In the genomic region with DNA sequence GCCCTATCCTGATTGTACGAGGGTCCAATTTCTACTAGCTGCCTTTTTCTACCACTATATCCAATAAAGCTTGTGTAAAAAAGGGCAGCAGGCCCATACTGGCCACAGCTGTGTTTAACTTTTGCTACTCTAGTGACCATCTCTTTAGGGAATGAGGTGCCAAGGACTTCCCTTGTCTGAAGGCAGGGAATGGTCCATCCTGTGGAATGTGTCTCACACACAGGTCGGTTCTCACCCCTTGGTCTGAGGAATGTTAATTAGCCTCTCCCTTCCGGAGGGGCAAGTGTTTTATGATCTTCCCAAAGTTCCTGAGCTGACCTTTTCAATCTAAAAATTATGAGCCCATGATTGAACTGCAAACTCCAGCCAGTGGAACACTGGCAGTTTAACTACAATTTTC, we compare ENCODE assay signal across 24 mouse cellular contexts.
DNase-seq lines count a peak whose midpoint lies in the region; ATAC-seq and TF ChIP-seq lines count a peak whose summit lies in the region.
"Had no signal": no experiment of that assay in that cellular context is flagged by ENCODE, and none has a peak within 500 bp of the region (broad histone marks: within the 10 kb centered on the region; RNA-seq: fewer than 3 reads in every experiment).

No protein-coding gene starts in this region.

- no peak overlapping the region for H3K9ac ChIP-seq in kidney, embryonic 15.5 days
- H3K9ac ChIP-seq in kidney, embryonic 16.5 days (replicated peaks; ENCODE audit: low read length) = no peak overlapping the region
- H3K9ac ChIP-seq in hindbrain, postnatal 0 days (replicated peaks; ENCODE audit: low read length) = no peak overlapping the region
- H3K9ac ChIP-seq: embryonic facial prominence, embryonic 13.5 days; forebrain, embryonic 12.5 days; heart, embryonic 13.5 days; hindbrain, embryonic 12.5 days; intestine, embryonic 15.5 days had no signal

- 12% methylated on average over 3 of the region's 3 CpGs for WGBS in kidney, embryonic 15.5 days
- WGBS in kidney, embryonic 16.5 days = 17% methylated on average over 3 of the region's 3 CpGs
- 85% methylated on average over 3 of the region's 3 CpGs for WGBS in hindbrain, postnatal 0 days

- H3K36me3 ChIP-seq in kidney, embryonic 15.5 days = no peaks in the 10 kb centered on the region
- no peaks in the 10 kb centered on the region for H3K36me3 ChIP-seq in kidney, embryonic 16.5 days (ENCODE audit: insufficient read depth, low read length)
- no peaks in the 10 kb centered on the region for H3K36me3 ChIP-seq in hindbrain, postnatal 0 days (ENCODE audit: insufficient read depth, low read length)
- H3K36me3 ChIP-seq: embryonic facial prominence, embryonic 13.5 days; forebrain, embryonic 12.5 days; heart, embryonic 13.5 days; hindbrain, embryonic 12.5 days; intestine, embryonic 15.5 days had no signal

- intact Hi-C loops in heart, postnatal 25 days (cut with DNase I) = no loop called here

- no peak overlapping the region for H3K4me2 ChIP-seq in kidney, embryonic 15.5 days
- no peak overlapping the region for H3K4me2 ChIP-seq in kidney, embryonic 16.5 days (replicated peaks; ENCODE audit: low read depth, low read length)
- H3K4me2 ChIP-seq in hindbrain, postnatal 0 days (ENCODE audit: low read depth, low read length) = no peak overlapping the region
- H3K4me2 ChIP-seq: embryonic facial prominence, embryonic 13.5 days; forebrain, embryonic 12.5 days; heart, embryonic 13.5 days; hindbrain, embryonic 12.5 days; intestine, embryonic 15.5 days had no signal

- H3K9me3 ChIP-seq in kidney, embryonic 15.5 days (replicated peaks) = peaks cover 5% of the 10 kb centered on the region; the same call in 1 of the 2 replicates
- H3K9me3 ChIP-seq in kidney, embryonic 16.5 days (ENCODE audit: low read length) = no peaks in the 10 kb centered on the region
- no peaks in the 10 kb centered on the region for H3K9me3 ChIP-seq in hindbrain, postnatal 0 days (ENCODE audit: low read length)
- H3K9me3 ChIP-seq: embryonic facial prominence, embryonic 13.5 days; forebrain, embryonic 12.5 days; hindbrain, embryonic 12.5 days; intestine, embryonic 15.5 days had no signal

- DNase-seq in ES-CJ7 (ENCODE audit: low read depth, low spot score) (peak; percentile 15), R1 (ENCODE audit: low read depth, low spot score) (peak; percentile 55)
- peak; percentile 46 for DNase-seq in forelimb bud, embryonic 11.5 days (ENCODE audit: low read depth, low spot score)
- DNase-seq in cerebellum, adult 9-10 months = no peak
- DNase-seq in hindbrain, postnatal 0 days (ENCODE audit: low spot score) = no peak
- no peak for DNase-seq in heart, postnatal 25 days (ENCODE audit: low spot score)
- DNase-seq: adrenal gland, postnatal 14 days; cerebellum, adult 11-12 months; cerebellum, adult 9-11 months; cerebellum, postnatal 36 days; gastrocnemius, postnatal 36 days; heart, adult 11 months; heart, postnatal 4 days had no signal

- no peak for ATAC-seq in kidney, embryonic 15.5 days (replicated peaks; ENCODE audit: low FRiP score)
- no peak for ATAC-seq in kidney, embryonic 16.5 days (ENCODE audit: low FRiP score, low TSS enrichment)
- ATAC-seq in hindbrain, postnatal 0 days = no peak
- ATAC-seq: activated CD4-positive, CD25-positive, alpha-beta regulatory T cell, adult 4 months; forebrain, embryonic 16.5 days; hindbrain, embryonic 16.5 days; intestine, embryonic 15.5 days had no signal

- 0 out of 2 replicates have a peak overlapping the region, but pooled peaks have one; percentile 22 for H3K27ac ChIP-seq in kidney, embryonic 15.5 days
- H3K27ac ChIP-seq in kidney, embryonic 16.5 days (ENCODE audit: low read length) = no peak overlapping the region
- H3K27ac ChIP-seq in hindbrain, postnatal 0 days = no peak overlapping the region
- H3K27ac ChIP-seq: embryonic facial prominence, embryonic 13.5 days; forebrain, embryonic 12.5 days; heart, embryonic 13.5 days; hindbrain, embryonic 12.5 days; intestine, embryonic 15.5 days had no signal

- no peaks in the 10 kb centered on the region for H3K27me3 ChIP-seq in kidney, embryonic 15.5 days
- H3K27me3 ChIP-seq in kidney, embryonic 16.5 days (ENCODE audit: insufficient read depth, low read length) = no peaks in the 10 kb centered on the region
- no peaks in the 10 kb centered on the region for H3K27me3 ChIP-seq in hindbrain, postnatal 0 days (ENCODE audit: insufficient read depth, low read length)
- H3K27me3 ChIP-seq: CH12.LX; embryonic facial prominence, embryonic 13.5 days; forebrain, embryonic 12.5 days; heart, embryonic 13.5 days; hindbrain, embryonic 12.5 days; intestine, embryonic 15.5 days had no signal

- no peaks in the 10 kb centered on the region for H3K4me1 ChIP-seq in kidney, embryonic 15.5 days
- H3K4me1 ChIP-seq in kidney, embryonic 16.5 days (ENCODE audit: insufficient read depth, low read length) = no peaks in the 10 kb centered on the region
- no peaks in the 10 kb centered on the region for H3K4me1 ChIP-seq in hindbrain, postnatal 0 days (ENCODE audit: insufficient read depth, low read length)
- H3K4me1 ChIP-seq: embryonic facial prominence, embryonic 13.5 days; forebrain, embryonic 12.5 days; hindbrain, embryonic 12.5 days; intestine, embryonic 15.5 days had no signal

- no peak for TF ChIP-seq CTCF in hindbrain, postnatal 0 days (IDR thresholded peaks at IDR 0.05; ENCODE audit: low read depth)

- H3K4me3 ChIP-seq in kidney, embryonic 15.5 days (replicated peaks) = no peak overlapping the region
- no peak overlapping the region for H3K4me3 ChIP-seq in kidney, embryonic 16.5 days (ENCODE audit: low read length)
- H3K4me3 ChIP-seq in hindbrain, postnatal 0 days (ENCODE audit: low read length) = no peak overlapping the region
- H3K4me3 ChIP-seq: embryonic facial prominence, embryonic 13.5 days; forebrain, embryonic 12.5 days; heart, embryonic 13.5 days; hindbrain, embryonic 12.5 days; intestine, embryonic 15.5 days had no signal

Comparison
In these comparisons a context has a peak if more than half of its experiments do, and no peak if none do; other contexts are left out.
1. DNase-seq: peak in ES-CJ7 (single experiment), R1 (single experiment) and forelimb bud, embryonic 11.5 days (single experiment); none in cerebellum, adult 9-10 months (single experiment), hindbrain, postnatal 0 days (single experiment) and heart, postnatal 25 days (single experiment).